Mouse (Mus musculus): ENCODE data around the gene Hfm1. TPM values are rescaled to one million over a fixed set of nuclear protein-coding genes. Genes with fewer than 3 reads are reported as not detected.

Hfm1 gene
- total and polyA plus RNA-seq, 3 experiments: not detected

DNA sequence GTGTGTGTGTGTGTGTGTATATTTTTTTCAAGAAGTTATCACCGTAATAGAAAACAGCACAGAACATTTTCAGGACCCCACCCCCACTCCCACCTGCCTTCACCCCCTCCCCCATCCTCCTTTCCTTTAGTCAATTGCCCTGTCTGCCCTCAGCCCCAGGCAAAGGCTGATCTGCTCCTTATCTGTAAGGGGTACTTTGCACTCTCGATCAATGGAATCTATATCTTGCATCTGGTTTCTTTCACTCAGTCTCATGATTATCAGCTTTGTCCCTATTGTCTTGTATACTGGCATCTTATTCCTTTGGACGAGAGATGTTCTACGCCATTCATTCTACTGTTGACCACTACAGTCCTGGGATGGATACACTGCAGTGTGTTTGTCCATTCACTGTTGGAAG lies 1.9 kb upstream of the Hfm1 start:
- no peaks in the 10 kb centered on the region for H3K36me3 ChIP-seq (replicated peaks)
- H3K27me3 ChIP-seq (ENCODE audit: insufficient read depth, low read length): no peaks in the 10 kb centered on the region
- no peak for TF ChIP-seq GATA2 (IDR thresholded peaks at IDR 0.05; ENCODE audit: borderline replicate concordance, low read depth, low read length)
- TF ChIP-seq POLR2AphosphoS5 (IDR thresholded peaks at IDR 0.05; ENCODE audit: insufficient replicate concordance, low read depth, low read length): no peak
- no peak for TF ChIP-seq CTCF (IDR thresholded peaks at IDR 0.05; ENCODE audit: low read depth, low read length)
- no peak for TF ChIP-seq TAL1 (conservative IDR thresholded peaks at IDR 0.05; ENCODE audit: low read depth, low read length)
- TF ChIP-seq GATA1 (IDR thresholded peaks at IDR 0.05; ENCODE audit: borderline replicate concordance, low read length): no peak
- DNase-seq (ENCODE audit: low spot score): no peak
- H3K9me3 ChIP-seq (replicated peaks): no peaks in the 10 kb centered on the region
- no peak for ATAC-seq (ENCODE audit: extremely low read depth, insufficient number of reproducible peaks, low FRiP score, poor library complexity, severe bottlenecking)
- no peak overlapping the region for H3K4me3 ChIP-seq (ENCODE audit: low read depth, low read length)
- no peaks in the 10 kb centered on the region for H3K4me1 ChIP-seq (ENCODE audit: insufficient read depth, low read depth, low read length)

GRCm38 (mm10) chr5:106926369-106926686 lies 207 bp upstream of the Hfm1 start:
- ATAC-seq (ENCODE audit: extremely low read depth, insufficient number of reproducible peaks, low FRiP score, poor library complexity, severe bottlenecking) (no peak), DNase-seq (ENCODE audit: low spot score) (no peak)
- Histone ChIP-seq H3K4me3 (ENCODE audit: low read depth, low read length) (no peak overlapping the region), H3K27me3 (ENCODE audit: insufficient read depth, low read length) (no peaks in the 10 kb centered on the region), H3K9me3 (replicated peaks) (no peaks in the 10 kb centered on the region), H3K4me1 (ENCODE audit: insufficient read depth, low read depth, low read length) (no peaks in the 10 kb centered on the region), H3K36me3 (replicated peaks) (no peaks in the 10 kb centered on the region)
- TF ChIP-seq POLR2AphosphoS5 (IDR thresholded peaks at IDR 0.05; ENCODE audit: insufficient replicate concordance, low read depth, low read length) (no peak), CTCF (IDR thresholded peaks at IDR 0.05; ENCODE audit: low read depth, low read length) (no peak), GATA1 (IDR thresholded peaks at IDR 0.05; ENCODE audit: borderline replicate concordance, low read length) (no peak), TAL1 (conservative IDR thresholded peaks at IDR 0.05; ENCODE audit: low read depth, low read length) (no peak), GATA2 (IDR thresholded peaks at IDR 0.05; ENCODE audit: borderline replicate concordance, low read depth, low read length) (no peak)

- H3K4me1 ChIP-seq (ENCODE audit: insufficient read depth, low read depth, low read length): no peaks in the 10 kb centered on the region
- H3K9me3 ChIP-seq (replicated peaks): no peaks in the 10 kb centered on the region
- H3K27me3 ChIP-seq (ENCODE audit: insufficient read depth, low read length): no peaks in the 10 kb centered on the region
- H3K36me3 ChIP-seq (replicated peaks): no peaks in the 10 kb centered on the region
- DNase-seq (ENCODE audit: low spot score) (no peak), ATAC-seq (ENCODE audit: extremely low read depth, insufficient number of reproducible peaks, low FRiP score, poor library complexity, severe bottlenecking) (no peak)
- TF ChIP-seq GATA2 (IDR thresholded peaks at IDR 0.05; ENCODE audit: borderline replicate concordance, low read depth, low read length): no peak
- no peak for TF ChIP-seq GATA1 (IDR thresholded peaks at IDR 0.05; ENCODE audit: borderline replicate concordance, low read length)
- no peak for TF ChIP-seq POLR2AphosphoS5 (IDR thresholded peaks at IDR 0.05; ENCODE audit: insufficient replicate concordance, low read depth, low read length)
- TF ChIP-seq TAL1 (conservative IDR thresholded peaks at IDR 0.05; ENCODE audit: low read depth, low read length): no peak
- no peak for TF ChIP-seq CTCF (IDR thresholded peaks at IDR 0.05; ENCODE audit: low read depth, low read length)
- H3K4me3 ChIP-seq (ENCODE audit: low read depth, low read length): no peak overlapping the region
These were observed 6.8 kb downstream of the Hfm1 start for GRCm38 (mm10) chr5:106919315-106919714.

- no peak for ATAC-seq (ENCODE audit: extremely low read depth, insufficient number of reproducible peaks, low FRiP score, poor library complexity, severe bottlenecking)
- no peaks in the 10 kb centered on the region for H3K36me3 ChIP-seq (replicated peaks)
These were observed 29.2 kb downstream of the Hfm1 start for GRCm38 (mm10) chr5:106896879-106897278.

DNA sequence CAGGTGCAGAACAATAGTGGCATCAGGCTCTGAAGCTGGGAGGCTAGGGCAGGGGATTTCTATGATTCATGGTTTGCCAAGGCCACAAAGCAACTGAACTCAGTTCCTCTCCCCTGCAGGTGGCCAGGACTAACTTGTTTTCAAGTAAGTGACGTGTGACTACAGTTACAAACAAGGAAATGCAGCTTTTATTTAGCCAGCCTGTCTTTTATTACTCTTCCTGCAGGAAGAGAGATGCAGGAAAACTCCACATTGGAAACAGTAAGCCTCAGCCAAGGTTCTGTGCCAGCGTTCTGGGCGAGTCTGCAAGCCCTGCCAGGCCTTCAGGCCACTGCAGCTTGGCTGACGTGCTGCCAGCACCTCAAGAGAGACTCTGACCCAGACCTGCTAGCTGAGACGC lies 34.3 kb downstream of the Hfm1 start:
- Histone ChIP-seq H3K4me3 (ENCODE audit: low read depth, low read length) (no peak overlapping the region), H3K27me3 (ENCODE audit: insufficient read depth, low read length) (peaks cover 3% of the 10 kb centered on the region; the same call in 1 of the 2 replicates), H3K36me3 (replicated peaks) (no peaks in the 10 kb centered on the region), H3K9me3 (replicated peaks) (no peaks in the 10 kb centered on the region), H3K4me1 (ENCODE audit: insufficient read depth, low read depth, low read length) (no peaks in the 10 kb centered on the region)
- TF ChIP-seq POLR2AphosphoS5 (IDR thresholded peaks at IDR 0.05; ENCODE audit: insufficient replicate concordance, low read depth, low read length) (no peak), TAL1 (conservative IDR thresholded peaks at IDR 0.05; ENCODE audit: low read depth, low read length) (no peak), GATA1 (IDR thresholded peaks at IDR 0.05; ENCODE audit: borderline replicate concordance, low read length) (no peak), GATA2 (IDR thresholded peaks at IDR 0.05; ENCODE audit: borderline replicate concordance, low read depth, low read length) (no peak), CTCF (IDR thresholded peaks at IDR 0.05; ENCODE audit: low read depth, low read length) (no peak)
- DNase-seq (ENCODE audit: low spot score) (no peak), ATAC-seq (ENCODE audit: extremely low read depth, insufficient number of reproducible peaks, low FRiP score, poor library complexity, severe bottlenecking) (no peak)

More at GRCm38 (mm10) chr5:106896879-106897278, 29.2 kb downstream of the Hfm1 start:
- H3K4me3 ChIP-seq (ENCODE audit: low read depth, low read length): no peak overlapping the region
- no peaks in the 10 kb centered on the region for H3K4me1 ChIP-seq (ENCODE audit: insufficient read depth, low read depth, low read length)
- H3K27me3 ChIP-seq (ENCODE audit: insufficient read depth, low read length): peaks cover 2% of the 10 kb centered on the region; the same call in 1 of the 2 replicates
- DNase-seq (ENCODE audit: low spot score): no peak
- no peak for TF ChIP-seq TAL1 (conservative IDR thresholded peaks at IDR 0.05; ENCODE audit: low read depth, low read length)
- TF ChIP-seq GATA2 (IDR thresholded peaks at IDR 0.05; ENCODE audit: borderline replicate concordance, low read depth, low read length): no peak
- no peak for TF ChIP-seq CTCF (IDR thresholded peaks at IDR 0.05; ENCODE audit: low read depth, low read length)
- TF ChIP-seq POLR2AphosphoS5 (IDR thresholded peaks at IDR 0.05; ENCODE audit: insufficient replicate concordance, low read depth, low read length): no peak
- TF ChIP-seq GATA1 (IDR thresholded peaks at IDR 0.05; ENCODE audit: borderline replicate concordance, low read length): no peak
- no peaks in the 10 kb centered on the region for H3K9me3 ChIP-seq (replicated peaks)

DNA sequence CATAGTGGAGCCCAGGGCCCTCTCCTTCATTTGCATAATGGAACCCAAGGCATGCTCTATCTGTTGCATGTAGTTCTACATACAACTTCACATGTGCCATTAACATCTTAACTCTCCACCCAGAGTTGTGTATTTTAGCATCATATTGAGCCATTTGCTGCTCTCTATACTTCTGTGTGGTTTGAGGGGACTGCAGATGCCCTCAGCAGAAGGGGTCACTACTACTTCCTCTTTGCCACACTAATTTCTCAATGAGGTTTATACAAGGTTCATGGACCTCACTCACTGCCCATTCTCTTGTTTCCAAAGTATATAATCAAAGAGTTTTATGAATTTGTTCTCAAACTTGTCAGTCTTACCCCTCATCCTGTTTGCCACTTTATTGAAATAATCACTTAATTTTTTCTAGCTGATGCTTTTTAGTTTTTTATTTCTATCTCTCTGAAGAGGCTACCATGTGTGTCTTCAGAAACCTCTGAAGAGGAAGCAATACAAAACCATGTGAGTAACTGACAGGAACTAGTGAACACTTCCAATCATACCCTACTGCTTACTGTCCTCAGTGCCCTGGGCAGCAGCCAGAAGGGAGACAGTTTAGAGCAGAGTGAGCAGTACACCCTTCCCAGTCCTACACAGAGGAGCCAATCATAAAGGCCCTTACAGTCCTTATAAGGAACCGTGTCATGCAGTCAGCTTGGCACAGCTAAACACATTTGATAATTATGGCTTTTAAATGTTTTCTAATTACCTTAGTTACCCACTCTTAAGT lies 38.6 kb downstream of the Hfm1 start:
- TF ChIP-seq CTCF (IDR thresholded peaks at IDR 0.05; ENCODE audit: low read depth, low read length): no peak
- TF ChIP-seq TAL1 (conservative IDR thresholded peaks at IDR 0.05; ENCODE audit: low read depth, low read length): no peak
- no peak for TF ChIP-seq GATA1 (IDR thresholded peaks at IDR 0.05; ENCODE audit: borderline replicate concordance, low read length)
- no peak for TF ChIP-seq POLR2AphosphoS5 (IDR thresholded peaks at IDR 0.05; ENCODE audit: insufficient replicate concordance, low read depth, low read length)
- no peak for TF ChIP-seq GATA2 (IDR thresholded peaks at IDR 0.05; ENCODE audit: borderline replicate concordance, low read depth, low read length)
- Histone ChIP-seq H3K4me3 (ENCODE audit: low read depth, low read length) (no peak overlapping the region), H3K9me3 (replicated peaks) (no peaks in the 10 kb centered on the region), H3K27me3 (ENCODE audit: insufficient read depth, low read length) (peaks cover 3% of the 10 kb centered on the region; the same call in 1 of the 2 replicates), H3K4me1 (ENCODE audit: insufficient read depth, low read depth, low read length) (no peaks in the 10 kb centered on the region), H3K36me3 (replicated peaks) (no peaks in the 10 kb centered on the region)
- DNase-seq (ENCODE audit: low spot score) (no peak), ATAC-seq (ENCODE audit: extremely low read depth, insufficient number of reproducible peaks, low FRiP score, poor library complexity, severe bottlenecking) (no peak)
